Mouse (Mus musculus): ENCODE measurements around the gene Afg3l1. TPM values are rescaled to one million over a fixed set of nuclear protein-coding genes. Genes with fewer than 3 reads are reported as not detected.

Afg3l1 gene
- polyA plus RNA-seq, 1 experiment from 2014 or later = 37.0 TPM

DNA sequence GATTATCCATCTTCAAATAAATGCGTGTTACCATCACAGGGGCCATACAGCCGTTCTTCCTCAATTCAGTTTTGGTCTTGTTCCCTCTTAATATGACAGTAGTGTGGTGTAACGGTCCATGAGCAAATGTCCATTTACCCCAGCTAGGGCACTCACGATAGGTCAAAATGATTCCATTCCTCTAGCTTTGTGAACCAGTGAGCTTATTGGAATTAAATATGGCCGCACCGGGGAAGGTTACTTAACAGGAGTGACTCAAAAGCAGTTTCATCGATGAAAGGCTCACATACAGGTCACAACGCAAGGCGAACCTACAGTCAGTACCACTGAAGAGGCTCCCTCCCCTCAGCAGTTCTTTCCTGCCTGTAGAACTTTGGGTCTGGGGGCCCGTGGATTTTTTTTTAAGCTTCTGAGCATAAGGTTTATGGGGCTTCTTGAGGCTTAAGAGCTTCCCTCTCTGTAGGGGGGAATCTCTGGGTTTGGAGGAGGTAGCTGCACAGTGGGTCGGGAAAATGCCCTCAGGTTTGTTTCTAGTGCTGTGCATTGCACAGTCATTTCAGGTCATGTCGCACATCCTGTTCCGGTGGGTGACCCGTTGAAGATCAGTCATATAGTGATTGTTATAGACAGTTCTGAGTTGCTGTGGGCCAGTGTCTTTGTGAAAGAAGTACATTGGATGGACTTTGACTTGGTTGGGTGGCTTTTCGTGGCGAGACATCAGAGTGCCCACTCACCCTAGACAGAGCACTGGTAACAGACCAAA is 934 bp downstream of the Afg3l1 start:
- peak overlapping the region; percentile 98 for H3K27ac ChIP-seq (replicated peaks; ENCODE audit: low read depth, low read length)
- peaks cover 32% of the 10 kb centered on the region for H3K36me3 ChIP-seq (ENCODE audit: control insufficient read depth, insufficient read depth, low read length)
- H3K27me3 ChIP-seq (ENCODE audit: control insufficient read depth, insufficient read depth, low read length) = no peaks in the 10 kb centered on the region
- peak overlapping the region; percentile 81 for H3K4me3 ChIP-seq (replicated peaks; ENCODE audit: low read depth, low read length)
- no peak for ATAC-seq (ENCODE audit: low FRiP score, low TSS enrichment)
- peak overlapping the region; percentile 75 for H3K9ac ChIP-seq (replicated peaks; ENCODE audit: low read length)
- DNase-seq = peak; percentile 54
- no peaks in the 10 kb centered on the region for H3K9me3 ChIP-seq (ENCODE audit: control insufficient read depth, low read length)
- H3K4me2 ChIP-seq (ENCODE audit: low read length) = peak overlapping the region; percentile 65
- peaks cover 14% of the 10 kb centered on the region for H3K4me1 ChIP-seq (ENCODE audit: control insufficient read depth, insufficient read depth, low read length)
- WGBS = 39% methylated on average over 16 of the region's 16 CpGs

GRCm38 (mm10) chr8:123482627-123483026 is 4.9 kb downstream of the Afg3l1 start:
- H3K9me3 ChIP-seq (ENCODE audit: control insufficient read depth, low read length) = no peaks in the 10 kb centered on the region
- peaks cover 66% of the 10 kb centered on the region for H3K36me3 ChIP-seq (ENCODE audit: control insufficient read depth, insufficient read depth, low read length)
- DNase-seq (no peak), ATAC-seq (ENCODE audit: low FRiP score, low TSS enrichment) (no peak)
- WGBS = 89% methylated on average over 7 of the region's 7 CpGs
- no peak overlapping the region for H3K4me3 ChIP-seq (replicated peaks; ENCODE audit: low read depth, low read length)
- no peak overlapping the region for H3K27ac ChIP-seq (replicated peaks; ENCODE audit: low read depth, low read length)
- peaks cover 11% of the 10 kb centered on the region for H3K4me1 ChIP-seq (ENCODE audit: control insufficient read depth, insufficient read depth, low read length)
- H3K4me2 ChIP-seq (ENCODE audit: low read length) = no peak overlapping the region
- H3K9ac ChIP-seq (replicated peaks; ENCODE audit: low read length) = no peak overlapping the region
- H3K27me3 ChIP-seq (ENCODE audit: control insufficient read depth, insufficient read depth, low read length) = no peaks in the 10 kb centered on the region

DNA sequence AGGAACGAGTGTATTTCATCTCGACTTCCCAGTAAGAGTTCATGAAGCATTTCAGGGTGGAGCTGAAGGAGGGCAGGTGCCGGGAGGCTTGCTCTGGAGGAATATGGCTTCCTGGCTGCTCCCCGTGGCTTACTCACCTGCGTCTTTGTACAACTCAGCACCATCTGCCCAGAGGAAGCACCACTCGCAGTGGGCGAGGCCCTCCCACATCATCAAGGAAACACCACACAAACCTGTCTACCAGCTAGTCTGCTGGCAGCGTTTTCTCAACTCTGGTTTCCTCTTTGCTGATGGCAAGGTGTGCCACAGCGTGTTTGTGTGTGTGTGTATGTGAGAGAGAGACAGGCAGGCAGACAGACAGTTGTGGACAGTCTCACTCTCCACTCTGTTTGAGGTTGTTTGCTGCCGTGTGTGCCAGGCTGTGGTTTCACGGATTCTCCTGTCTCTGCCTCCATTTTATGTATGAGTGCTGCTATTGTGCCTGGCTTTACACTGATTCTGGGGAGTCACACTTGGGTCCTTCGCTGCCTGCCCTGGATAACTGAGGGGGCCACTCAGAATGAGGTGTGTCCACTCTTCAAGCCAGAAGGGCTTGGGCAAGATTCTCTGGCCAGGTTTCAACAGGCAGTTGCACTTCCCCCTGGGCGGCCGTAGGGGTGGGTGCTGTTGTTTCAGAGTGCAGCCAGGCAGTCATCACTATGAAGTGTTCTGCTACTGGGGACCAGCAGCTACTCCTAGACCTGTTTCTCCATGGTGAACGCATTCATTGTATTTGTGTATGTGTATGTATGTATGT is 13.8 kb downstream of the Afg3l1 start:
- H3K4me2 ChIP-seq (ENCODE audit: low read length) = no peak overlapping the region
- WGBS = 95% methylated on average over 15 of the region's 15 CpGs
- DNase-seq = no peak

GRCm38 (mm10) chr8:123492898-123493297 is 15.2 kb downstream of the Afg3l1 start:
- WGBS = 98% methylated on average over 9 of the region's 9 CpGs
- Histone ChIP-seq H3K4me1 (ENCODE audit: control insufficient read depth, insufficient read depth, low read length) (no peaks in the 10 kb centered on the region), H3K27me3 (ENCODE audit: control insufficient read depth, insufficient read depth, low read length) (no peaks in the 10 kb centered on the region), H3K36me3 (ENCODE audit: control insufficient read depth, insufficient read depth, low read length) (peaks cover 94% of the 10 kb centered on the region), H3K4me3 (replicated peaks; ENCODE audit: low read depth, low read length) (no peak overlapping the region), H3K9me3 (ENCODE audit: control insufficient read depth, low read length) (no peaks in the 10 kb centered on the region), H3K4me2 (ENCODE audit: low read length) (no peak overlapping the region), H3K9ac (replicated peaks; ENCODE audit: low read length) (no peak overlapping the region), H3K27ac (replicated peaks; ENCODE audit: low read depth, low read length) (no peak overlapping the region)
- DNase-seq = no peak
- ATAC-seq (ENCODE audit: low FRiP score, low TSS enrichment) = no peak

More for the DNA sequence above, 13.8 kb downstream of the Afg3l1 start:
- Histone ChIP-seq H3K4me3 (replicated peaks; ENCODE audit: low read depth, low read length) (no peak overlapping the region), H3K4me1 (ENCODE audit: control insufficient read depth, insufficient read depth, low read length) (no peaks in the 10 kb centered on the region), H3K27ac (replicated peaks; ENCODE audit: low read depth, low read length) (no peak overlapping the region), H3K9me3 (ENCODE audit: control insufficient read depth, low read length) (no peaks in the 10 kb centered on the region), H3K9ac (replicated peaks; ENCODE audit: low read length) (no peak overlapping the region), H3K36me3 (ENCODE audit: control insufficient read depth, insufficient read depth, low read length) (peaks cover 95% of the 10 kb centered on the region), H3K27me3 (ENCODE audit: control insufficient read depth, insufficient read depth, low read length) (no peaks in the 10 kb centered on the region)
- ATAC-seq (ENCODE audit: low FRiP score, low TSS enrichment) = no peak

DNA sequence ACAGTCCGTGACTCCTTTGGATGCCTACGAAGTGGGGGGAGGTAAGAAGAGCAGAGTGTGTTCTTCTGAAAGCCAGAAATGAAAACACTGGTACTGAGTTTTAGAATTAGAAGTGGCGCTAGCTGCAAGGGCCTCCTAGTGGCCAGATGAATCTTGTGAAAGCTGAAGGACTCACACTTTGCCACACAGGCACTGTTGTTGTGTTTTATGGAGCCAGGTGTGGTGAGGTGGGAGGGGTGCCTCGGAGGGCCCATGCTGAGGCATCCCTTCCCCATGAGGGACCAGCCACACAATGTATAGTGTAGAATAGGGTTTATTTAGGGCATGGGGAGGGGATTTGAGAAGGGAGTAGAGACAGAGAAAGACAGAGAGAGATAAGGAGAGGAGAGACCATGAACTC is 20.0 kb downstream of the Afg3l1 start:
- DNase-seq (no peak), ATAC-seq (ENCODE audit: low FRiP score, low TSS enrichment) (no peak)
- H3K4me1 ChIP-seq (ENCODE audit: control insufficient read depth, insufficient read depth, low read length) = no peaks in the 10 kb centered on the region
- H3K9me3 ChIP-seq (ENCODE audit: control insufficient read depth, low read length) = no peaks in the 10 kb centered on the region
- H3K27ac ChIP-seq (replicated peaks; ENCODE audit: low read depth, low read length) = no peak overlapping the region
- no peaks in the 10 kb centered on the region for H3K27me3 ChIP-seq (ENCODE audit: control insufficient read depth, insufficient read depth, low read length)
- no peak overlapping the region for H3K4me2 ChIP-seq (ENCODE audit: low read length)
- H3K36me3 ChIP-seq (ENCODE audit: control insufficient read depth, insufficient read depth, low read length) = peaks cover 93% of the 10 kb centered on the region
- no peak overlapping the region for H3K4me3 ChIP-seq (replicated peaks; ENCODE audit: low read depth, low read length)
- WGBS = 94% methylated on average over 4 of the region's 4 CpGs
- no peak overlapping the region for H3K9ac ChIP-seq (replicated peaks; ENCODE audit: low read length)

GRCm38 (mm10) chr8:123498963-123499362 is 21.3 kb downstream of the Afg3l1 start:
- no peaks in the 10 kb centered on the region for H3K27me3 ChIP-seq (ENCODE audit: control insufficient read depth, insufficient read depth, low read length)
- H3K27ac ChIP-seq (replicated peaks; ENCODE audit: low read depth, low read length) = no peak overlapping the region
- H3K4me1 ChIP-seq (ENCODE audit: control insufficient read depth, insufficient read depth, low read length) = no peaks in the 10 kb centered on the region
- 93% methylated on average over 11 of the region's 11 CpGs for WGBS
- no peak overlapping the region for H3K4me2 ChIP-seq (ENCODE audit: low read length)
- H3K4me3 ChIP-seq (replicated peaks; ENCODE audit: low read depth, low read length) = no peak overlapping the region
- H3K9ac ChIP-seq (replicated peaks; ENCODE audit: low read length) = no peak overlapping the region
- ATAC-seq (ENCODE audit: low FRiP score, low TSS enrichment) (no peak), DNase-seq (no peak)
- H3K9me3 ChIP-seq (ENCODE audit: control insufficient read depth, low read length) = no peaks in the 10 kb centered on the region
- peaks cover 93% of the 10 kb centered on the region for H3K36me3 ChIP-seq (ENCODE audit: control insufficient read depth, insufficient read depth, low read length)

- no peak overlapping the region for H3K4me2 ChIP-seq (ENCODE audit: low read length)
- 96% methylated on average over 11 of the region's 11 CpGs for WGBS
- no peaks in the 10 kb centered on the region for H3K4me1 ChIP-seq (ENCODE audit: control insufficient read depth, insufficient read depth, low read length)
- H3K4me3 ChIP-seq (replicated peaks; ENCODE audit: low read depth, low read length) = no peak overlapping the region
- H3K9me3 ChIP-seq (ENCODE audit: control insufficient read depth, low read length) = no peaks in the 10 kb centered on the region
- H3K36me3 ChIP-seq (ENCODE audit: control insufficient read depth, insufficient read depth, low read length) = peaks cover 93% of the 10 kb centered on the region
- H3K27me3 ChIP-seq (ENCODE audit: control insufficient read depth, insufficient read depth, low read length) = no peaks in the 10 kb centered on the region
- no peak overlapping the region for H3K27ac ChIP-seq (replicated peaks; ENCODE audit: low read depth, low read length)
- ATAC-seq (ENCODE audit: low FRiP score, low TSS enrichment) = no peak
- H3K9ac ChIP-seq (replicated peaks; ENCODE audit: low read length) = no peak overlapping the region
- no peak for DNase-seq
These were observed 21.9 kb downstream of the Afg3l1 start for GRCm38 (mm10) chr8:123499556-123499955.

- Histone ChIP-seq H3K36me3 (ENCODE audit: control insufficient read depth, insufficient read depth, low read length) (peaks cover 94% of the 10 kb centered on the region), H3K4me1 (ENCODE audit: control insufficient read depth, insufficient read depth, low read length) (no peaks in the 10 kb centered on the region), H3K27ac (replicated peaks; ENCODE audit: low read depth, low read length) (no peak overlapping the region), H3K4me2 (ENCODE audit: low read length) (no peak overlapping the region), H3K27me3 (ENCODE audit: control insufficient read depth, insufficient read depth, low read length) (no peaks in the 10 kb centered on the region), H3K9me3 (ENCODE audit: control insufficient read depth, low read length) (no peaks in the 10 kb centered on the region), H3K9ac (replicated peaks; ENCODE audit: low read length) (no peak overlapping the region), H3K4me3 (replicated peaks; ENCODE audit: low read depth, low read length) (no peak overlapping the region)
- no peak for ATAC-seq (ENCODE audit: low FRiP score, low TSS enrichment)
- WGBS = 95% methylated on average over 5 of the region's 5 CpGs
- no peak for DNase-seq
These were observed 24.5 kb downstream of the Afg3l1 start for GRCm38 (mm10) chr8:123502192-123502591.

All from midbrain, embryonic 14.5 days (tissue).